Mouse (Mus musculus): ENCODE results near the gene Olfr1168.
"Not testable (repeated sequence)": the region's sequence is repeated elsewhere in the genome, so short reads cannot be mapped to it uniquely, and the experiment has no call there.

The Olfr1168 gene

DNA sequence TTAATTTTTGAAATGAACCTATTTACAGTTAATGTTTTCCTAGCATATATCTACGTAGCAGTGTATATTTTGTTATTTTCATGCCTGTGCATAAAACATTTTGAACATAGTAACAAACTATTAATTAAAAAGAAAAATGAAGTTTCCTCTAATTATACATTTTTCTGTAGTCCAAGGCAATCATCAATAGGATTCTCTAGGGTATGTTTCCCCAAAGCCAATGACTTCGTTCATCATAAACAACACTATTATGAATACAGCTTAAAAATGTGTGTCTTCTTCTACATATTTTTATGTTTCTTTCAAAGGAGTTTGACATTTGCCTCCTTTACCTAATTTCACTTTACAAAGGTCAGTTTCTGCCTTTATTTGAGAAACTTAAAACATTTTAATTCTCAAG, at the start of gene Olfr1168:
Gene Olfr1168, plus strand, starts transcription at position 301 of the 400 bp plus-strand sequence.
- no peak for DNase-seq

DNA sequence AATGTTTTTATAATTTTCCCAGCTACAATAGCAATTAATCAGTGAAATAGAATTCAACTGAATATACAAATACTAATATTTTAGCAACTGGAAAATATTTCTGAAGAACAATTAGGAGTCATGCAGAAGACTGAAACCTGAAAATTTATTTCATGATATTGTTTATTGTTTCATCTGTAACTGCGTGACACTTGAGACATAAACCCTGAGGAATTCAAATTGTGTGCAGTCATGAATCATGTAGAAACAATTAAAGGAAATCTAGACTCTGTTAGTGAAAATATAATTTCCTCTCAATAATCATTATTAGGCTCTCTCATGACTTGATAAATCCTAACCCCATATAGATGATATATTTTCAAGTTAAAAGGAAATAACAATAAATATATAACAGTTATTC, 26.6 kb upstream of the Olfr1168 start, which contains the start of gene Olfr1167:
Gene Olfr1167, minus strand, starts transcription at position 101 of the 400 bp plus-strand sequence.
- not testable (repeated sequence) for DNase-seq

DNA sequence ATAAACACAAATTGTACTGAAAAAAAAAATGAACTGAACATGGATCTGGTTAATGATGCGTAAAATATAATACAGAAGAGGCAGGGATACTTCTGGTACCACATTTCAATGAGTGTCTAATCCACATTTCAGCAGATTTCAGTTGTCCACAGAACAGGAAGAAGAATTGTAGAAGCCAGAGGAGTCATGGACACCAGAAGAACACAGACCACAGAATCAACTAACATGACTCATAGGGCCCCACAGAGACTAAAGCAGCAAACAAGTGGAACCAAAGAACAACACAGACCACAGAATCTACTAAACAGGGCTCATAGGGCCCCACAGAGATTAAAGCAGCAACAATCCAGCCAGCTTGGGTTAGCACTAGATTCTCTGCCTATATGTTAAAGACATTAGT, 39.1 kb downstream of the Olfr1168 start:
- DNase-seq, result no peak

DNA sequence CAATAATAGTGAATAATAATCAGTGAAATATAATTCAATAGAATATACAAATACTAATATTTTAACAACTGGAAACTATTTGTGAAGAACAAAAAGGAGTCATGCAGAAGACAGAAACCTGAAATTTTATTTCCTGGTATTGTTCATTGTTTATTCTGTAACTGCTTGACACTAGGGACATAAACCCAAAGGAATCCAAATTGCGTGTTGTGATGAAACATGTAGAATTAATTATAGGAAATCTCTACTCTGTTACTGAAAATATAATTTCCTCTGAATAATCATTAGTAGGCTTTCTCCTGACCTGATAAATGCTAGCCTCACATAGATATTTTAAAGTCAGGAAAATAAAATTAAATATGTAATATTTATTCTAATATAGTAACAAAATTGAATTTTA, 46.6 kb downstream of the Olfr1168 start, which contains the start of gene Olfr1170:
Gene Olfr1170, minus strand, starts transcription at position 101 of the 400 bp plus-strand sequence.
- no peak for DNase-seq

All from retina, postnatal 1 day (tissue).